Mouse (Mus musculus) hindbrain, postnatal 0 days (tissue): ENCODE data around the gene Tpt1. TPM values are rescaled to one million over a fixed set of nuclear protein-coding genes. Genes with fewer than 3 reads are reported as not detected.

ENCODE experiments used
- ATAC-seq: fragments of 200-750 bp; cut with Nextera tagmentation; 2 replicates; pipeline ENCODE4 v1.8.0; 2017; ENCODE audit warnings: mild to moderate bottlenecking, moderate TSS enrichment, moderate library complexity
- DNase-seq: peaks from one replicate; pipeline ENCODE4 v3.0.0-alpha.2; 2015; ENCODE audit warnings: low spot score
- H3K27ac ChIP-seq: fragments of 300-500 bp; sonication (generic); 2 replicates; pipeline ENCODE4 v1.5.1; 2014; ENCODE audit warnings: mild to moderate bottlenecking
- H3K27me3 ChIP-seq: fragments of 300-500 bp; sonication (generic); 2 replicates; pipeline ENCODE4 v1.6.1; 2014; ENCODE audit warnings: low read length, mixed read lengths; ENCODE audit not compliant: insufficient read depth
- H3K36me3 ChIP-seq: fragments of 300-500 bp; sonication (generic); 2 replicates; pipeline ENCODE4 v1.6.1; 2014; ENCODE audit warnings: low read length, mixed read lengths; ENCODE audit not compliant: insufficient read depth
- H3K4me1 ChIP-seq: fragments of 300-500 bp; sonication (generic); 2 replicates; pipeline ENCODE4 v1.6.1; 2014; ENCODE audit warnings: antibody characterized with exemption, low read length, mixed read lengths; ENCODE audit not compliant: insufficient read depth
- H3K4me2 ChIP-seq: fragments of 300-500 bp; sonication (generic); 2 replicates; pipeline ENCODE4 v1.6.1; 2014; ENCODE audit warnings: low read depth, mild to moderate bottlenecking, low read length, moderate library complexity, mixed read lengths
- H3K4me3 ChIP-seq: fragments of 300-500 bp; sonication (generic); 2 replicates; pipeline ENCODE4 v1.5.1; 2014; ENCODE audit warnings: low read length
- H3K9ac ChIP-seq: fragments of 300-500 bp; sonication (generic); replicated peaks from 2 replicates; pipeline ENCODE4 v1.6.1; 2014; ENCODE audit warnings: mild to moderate bottlenecking, low read length, moderate library complexity, mixed read lengths
- H3K9me3 ChIP-seq: fragments of 300-500 bp; sonication (generic); 2 replicates; pipeline ENCODE4 v1.6.1; 2016; ENCODE audit warnings: low read length, mixed read lengths
- CTCF ChIP-seq: IDR thresholded peaks from 2 replicates; pipeline ENCODE4 v1.5.1; 2016; ENCODE audit warnings: antibody characterized with exemption, control low read depth, low read depth
- WGBS: fragments of 180-500 bp; shearing (Covaris S2); extraction: QIAGEN DNeasy Blood & Tissue Kit; methylation state at CpG from one replicate; pipeline ENCODE4 v1.1.7; 2014; 5-methylcytosine and 5-hydroxymethylcytosine counted together
- polyA plus RNA-seq: library from polyadenylated mRNA; unstranded; fragments of >200 nt; fragmentation: Nextera tagmentation; extraction: Ambion mirVana; gene quantifications from 2 replicates; pipeline ENCODE4 v1.2.1, GENCODE M21; 2015
- total RNA-seq: library from RNA; depleted of rRNA; stranded (reverse); fragments of >200 nt; gene quantifications from 2 replicates; pipeline ENCODE4 v1.2.3, GENCODE M21; 2014

Gene Tpt1
- total and polyA plus RNA-seq, 2 experiments from 2014 or later = 433 to 731 TPM

DNA sequence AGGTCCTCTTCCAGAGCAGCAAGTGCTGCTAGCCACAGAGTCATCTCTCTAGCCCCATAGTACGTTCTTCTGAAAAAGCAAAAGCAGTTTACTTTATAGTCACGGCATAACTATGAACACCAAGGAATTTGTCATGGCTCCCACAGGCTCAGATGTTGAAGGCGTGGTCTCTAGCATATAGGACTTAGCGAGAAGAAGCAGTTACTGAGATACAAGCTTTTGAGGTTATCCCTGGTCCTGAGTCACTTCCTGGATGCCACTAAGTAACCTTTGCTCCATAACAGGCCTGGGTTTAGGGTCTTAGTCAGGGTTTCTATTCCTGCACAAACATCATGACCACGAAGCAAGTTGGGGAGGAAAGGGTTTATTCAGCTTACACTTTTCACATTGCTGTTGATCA, 7.1 kb downstream of the Tpt1 start:
- Histone ChIP-seq H3K27me3 (no peaks in the 10 kb centered on the region), H3K4me2 (no peak overlapping the region), H3K9me3 (no peaks in the 10 kb centered on the region), H3K36me3 (peaks cover 31% of the 10 kb centered on the region), H3K9ac (no peak overlapping the region), H3K27ac (no peak overlapping the region), H3K4me1 (no peaks in the 10 kb centered on the region), H3K4me3 (no peak overlapping the region)
- ATAC-seq (no peak), DNase-seq (no peak)
- TF ChIP-seq CTCF = no peak
- 93% methylated on average over 5 of the region's 5 CpGs for WGBS

- TF ChIP-seq CTCF = no peak
- ATAC-seq (no peak), DNase-seq (no peak)
- H3K4me3 ChIP-seq = no peak overlapping the region
- no peaks in the 10 kb centered on the region; the same call in 1 of the 2 replicates for H3K36me3 ChIP-seq
- no peaks in the 10 kb centered on the region for H3K9me3 ChIP-seq
- H3K27ac ChIP-seq = no peak overlapping the region
- no peaks in the 10 kb centered on the region for H3K4me1 ChIP-seq
- no peaks in the 10 kb centered on the region for H3K27me3 ChIP-seq
- H3K4me2 ChIP-seq = no peak overlapping the region
- H3K9ac ChIP-seq = no peak overlapping the region
- 63% methylated on average over 17 of the region's 17 CpGs for WGBS
Observed at GRCm38 (mm10) chr14:75855263-75855992, 10.5 kb downstream of the Tpt1 start.

- Histone ChIP-seq H3K9ac (no peak overlapping the region), H3K36me3 (no peaks in the 10 kb centered on the region), H3K9me3 (no peaks in the 10 kb centered on the region), H3K27me3 (no peaks in the 10 kb centered on the region), H3K4me1 (no peaks in the 10 kb centered on the region), H3K27ac (no peak overlapping the region), H3K4me3 (no peak overlapping the region), H3K4me2 (no peak overlapping the region)
- TF ChIP-seq CTCF = no peak
- ATAC-seq (no peak), DNase-seq (no peak)
- 62% methylated on average over 2 of the region's 2 CpGs for WGBS
Observed at GRCm38 (mm10) chr14:75858181-75858580, 13.3 kb downstream of the Tpt1 start.

- no peak overlapping the region for H3K27ac ChIP-seq
Observed at GRCm38 (mm10) chr14:75859619-75860018, 14.7 kb downstream of the Tpt1 start.

DNA sequence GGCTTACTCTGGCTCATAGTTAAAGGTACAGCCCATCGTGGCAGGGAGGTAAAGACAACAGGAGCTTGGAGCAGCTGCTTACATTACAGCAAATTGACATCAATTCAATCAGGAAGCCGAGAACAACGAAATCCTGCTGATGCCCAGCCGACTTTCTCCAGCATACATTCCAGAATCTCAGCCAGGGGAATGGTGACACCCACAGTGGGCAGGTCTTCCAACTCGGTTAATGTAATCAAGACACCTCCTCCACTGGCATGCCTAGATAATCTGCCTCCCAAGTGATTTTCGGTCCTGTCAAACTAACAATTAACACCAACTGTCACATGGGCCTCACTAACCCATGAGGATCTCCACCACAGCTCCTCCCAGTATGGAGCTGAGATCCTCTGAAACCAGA, 17.8 kb downstream of the Tpt1 start:
- TF ChIP-seq CTCF = no peak
- Histone ChIP-seq H3K27me3 (no peaks in the 10 kb centered on the region), H3K27ac (no peak overlapping the region), H3K9ac (no peak overlapping the region), H3K4me3 (no peak overlapping the region), H3K4me2 (no peak overlapping the region), H3K9me3 (no peaks in the 10 kb centered on the region), H3K4me1 (no peaks in the 10 kb centered on the region), H3K36me3 (no peaks in the 10 kb centered on the region)
- no peak for DNase-seq
- ATAC-seq = no peak
- 93% methylated on average over 6 of the region's 6 CpGs for WGBS

More at GRCm38 (mm10) chr14:75859619-75860018, 14.7 kb downstream of the Tpt1 start:
- WGBS = 86% methylated on average over 2 of the region's 2 CpGs
- no peak overlapping the region for H3K4me3 ChIP-seq
- no peaks in the 10 kb centered on the region for H3K9me3 ChIP-seq
- DNase-seq (no peak), ATAC-seq (no peak)
- H3K27me3 ChIP-seq = no peaks in the 10 kb centered on the region
- TF ChIP-seq CTCF = no peak
- no peak overlapping the region for H3K9ac ChIP-seq
- H3K4me2 ChIP-seq = no peak overlapping the region
- H3K4me1 ChIP-seq = no peaks in the 10 kb centered on the region
- H3K36me3 ChIP-seq = no peaks in the 10 kb centered on the region

DNA sequence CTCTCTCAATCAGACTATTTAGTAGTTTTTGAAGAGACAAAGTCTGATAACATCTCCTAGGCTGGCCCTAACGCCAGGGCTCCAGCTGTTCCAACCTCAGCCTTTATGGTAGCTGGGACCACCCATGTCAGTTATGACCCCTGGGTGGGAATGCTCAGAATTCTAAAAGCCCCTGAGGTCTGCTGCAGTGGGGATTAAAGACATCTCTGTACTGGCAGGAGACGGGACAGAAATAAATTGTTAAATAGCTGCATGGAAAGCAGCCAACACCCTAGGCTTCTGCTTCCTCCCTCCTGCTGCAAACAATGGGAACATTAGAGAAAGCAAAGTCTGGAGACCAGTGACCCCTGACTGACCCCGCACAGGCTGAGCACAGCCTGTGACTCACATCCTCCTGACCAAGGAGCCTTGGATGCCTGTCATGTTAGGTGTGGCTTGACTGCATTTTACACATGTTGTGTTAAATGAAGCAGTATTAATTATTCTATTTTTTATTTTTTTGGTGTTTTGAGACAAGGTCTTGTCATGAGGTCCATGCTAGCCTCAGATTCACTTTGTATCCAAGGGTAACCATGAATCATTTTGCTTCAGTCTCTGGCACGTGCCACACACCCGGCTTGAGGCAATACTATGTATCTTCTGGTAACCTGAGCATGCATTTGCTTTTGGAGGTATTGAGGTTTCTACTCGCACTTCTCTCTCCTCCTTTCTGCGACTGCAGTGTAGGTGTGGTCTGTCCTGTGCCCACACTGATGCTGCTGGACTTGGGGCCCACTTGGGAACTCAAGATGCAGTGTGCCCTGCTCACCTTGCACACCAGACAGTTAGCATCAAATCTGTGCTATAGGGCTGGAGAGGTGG, 18.9 kb downstream of the Tpt1 start:
- ATAC-seq (peak; percentile 80), DNase-seq (peak; percentile 62)
- Histone ChIP-seq H3K4me1 (no peaks in the 10 kb centered on the region), H3K36me3 (no peaks in the 10 kb centered on the region), H3K27ac (no peak overlapping the region), H3K9me3 (no peaks in the 10 kb centered on the region), H3K4me3 (no peak overlapping the region), H3K27me3 (no peaks in the 10 kb centered on the region), H3K9ac (no peak overlapping the region), H3K4me2 (no peak overlapping the region)
- WGBS = 5% methylated on average over 7 of the region's 7 CpGs
- TF ChIP-seq CTCF = no peak
